Mouse (Mus musculus): ENCODE data around the gene Cntnap5a.

The Cntnap5a gene

DNA sequence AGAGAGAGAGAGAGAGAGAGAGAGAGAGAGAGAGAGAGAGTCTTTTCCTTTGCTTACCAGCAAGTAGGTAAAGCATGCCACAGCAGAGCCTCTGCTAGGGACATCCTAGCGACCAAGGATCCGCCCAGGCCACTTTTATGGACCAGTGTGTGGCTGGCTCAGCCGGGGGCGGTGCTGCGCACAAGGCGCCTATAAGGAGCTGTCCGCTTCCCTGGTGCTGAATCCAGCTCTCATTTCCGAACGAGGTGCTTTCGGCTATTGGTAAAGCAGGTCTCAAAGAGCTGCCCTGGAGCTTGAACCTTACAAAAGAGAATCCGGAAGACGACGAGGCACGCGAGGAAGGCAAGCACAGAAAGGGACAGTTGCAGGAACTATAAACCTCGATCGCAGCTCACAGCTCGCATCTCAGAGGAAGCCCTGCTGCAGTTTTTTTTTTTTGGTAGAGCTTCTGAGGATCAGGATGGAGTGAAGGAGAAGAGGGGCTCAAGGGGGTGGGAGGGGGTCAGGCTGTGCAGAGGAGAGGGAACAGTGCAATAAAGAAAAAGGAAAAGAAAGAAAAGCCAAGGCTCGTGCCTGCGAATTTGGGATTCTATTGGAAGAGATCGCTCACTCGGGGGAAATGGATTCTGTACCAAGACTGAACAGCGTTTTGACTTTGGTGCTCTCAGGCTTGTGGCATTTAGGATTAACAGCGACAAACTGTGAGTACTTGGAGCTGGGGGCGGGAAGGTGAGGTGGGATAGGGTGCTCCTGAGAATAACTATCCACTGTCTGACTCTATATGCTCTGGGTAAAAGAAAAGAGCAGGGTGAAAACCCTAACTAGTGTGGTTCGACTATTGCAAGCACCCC, at the start of gene Cntnap5a:
Gene Cntnap5a, plus strand, starts transcription at position 239 of the 851 bp plus-strand sequence.
- DNase-seq (ENCODE audit: extremely low read depth, low read depth) = no peak

DNA sequence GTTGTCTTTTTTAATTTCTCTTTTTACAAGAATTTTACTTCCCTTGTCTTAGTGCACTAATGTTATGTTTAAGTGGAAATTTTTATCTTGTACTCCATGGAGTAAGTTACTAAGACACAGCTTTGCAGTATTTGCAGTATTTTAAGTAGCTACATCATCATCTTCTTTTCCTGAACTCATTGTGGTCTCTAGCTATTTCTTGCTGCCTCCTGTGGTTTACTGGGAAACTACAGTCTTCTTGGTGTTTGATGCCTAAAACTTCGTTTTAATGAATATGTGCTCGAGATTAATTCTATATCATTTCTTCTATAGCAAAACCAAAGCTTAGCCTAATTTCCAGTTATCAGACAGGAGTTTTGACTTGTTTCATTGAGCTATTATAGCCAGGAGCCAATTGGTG, 37.6 kb upstream of the Cntnap5a start:
- no peak for DNase-seq (ENCODE audit: extremely low read depth, low read depth)

DNA sequence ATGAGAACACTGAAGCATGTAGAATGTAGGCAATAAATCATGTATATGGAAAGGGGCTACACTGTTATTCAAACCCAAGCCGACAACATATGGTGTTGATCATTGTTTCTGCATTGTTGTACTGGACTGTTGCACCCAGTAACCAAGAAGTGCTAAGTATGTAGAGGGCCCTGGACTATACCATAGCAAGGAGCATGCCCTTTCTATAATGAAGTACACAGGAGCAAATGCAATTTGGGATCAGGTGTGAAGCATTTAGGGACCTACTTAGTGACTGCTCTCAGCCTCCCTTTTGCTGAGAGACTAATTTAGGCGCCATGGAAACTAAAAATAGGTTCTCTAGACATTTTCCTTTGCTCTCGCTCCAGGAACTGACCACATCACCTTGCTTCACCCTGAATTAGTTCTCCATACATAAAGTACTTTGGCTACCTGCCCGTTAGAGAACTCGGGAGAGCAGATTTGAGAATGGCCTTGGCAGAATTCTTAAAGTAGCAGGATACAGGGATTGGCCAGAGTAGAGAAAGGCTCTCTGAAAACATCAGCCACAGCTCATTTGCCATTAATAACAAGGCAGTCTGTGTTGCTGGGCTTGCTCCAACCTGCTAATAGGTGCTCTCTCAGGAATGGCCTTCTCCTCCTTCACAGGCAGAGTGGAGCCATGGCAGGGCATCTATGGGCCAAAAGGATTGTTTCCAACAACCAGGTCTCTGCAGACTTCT, 26.1 kb upstream of the Cntnap5a start:
- no peak for DNase-seq (ENCODE audit: extremely low read depth, low read depth)

DNA sequence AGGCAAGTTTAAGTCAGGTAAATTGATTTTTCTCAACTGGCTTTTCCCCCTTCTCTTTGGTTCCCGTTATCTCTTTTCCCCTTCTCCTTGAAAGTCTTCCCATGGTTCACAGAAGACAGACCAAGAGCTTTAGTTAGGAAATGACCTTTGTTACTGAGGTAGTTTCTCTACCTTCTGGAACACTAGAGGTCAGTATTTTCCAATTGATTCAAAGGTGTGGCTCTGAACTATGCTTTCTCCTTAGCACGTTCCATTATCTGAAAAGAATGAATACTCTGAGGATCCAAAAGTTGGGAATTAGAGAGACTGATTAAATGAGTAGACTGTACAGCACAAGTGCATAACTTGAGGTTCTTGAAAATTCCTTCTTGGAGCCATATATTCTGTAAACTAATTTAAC, 1.9 kb downstream of the Cntnap5a start:
- no peak for DNase-seq (ENCODE audit: extremely low read depth, low read depth)

DNA sequence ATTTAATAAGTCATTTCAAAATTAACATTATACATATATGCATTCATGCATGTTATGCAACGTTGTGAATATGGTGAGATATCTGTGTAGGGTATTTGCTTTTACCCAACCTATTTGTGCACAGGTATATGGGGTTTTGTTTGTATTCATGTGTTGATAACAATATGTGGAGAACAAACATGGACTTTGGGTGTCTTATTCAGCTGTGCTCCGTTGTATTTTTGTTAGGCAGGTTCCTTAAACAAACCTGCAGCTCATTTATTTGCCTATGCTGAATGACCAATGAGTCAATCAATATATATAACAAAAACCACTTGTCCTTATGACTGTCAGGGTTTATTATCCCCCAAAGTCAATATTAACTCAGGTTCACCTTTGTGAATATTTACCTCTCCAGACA, 15.2 kb downstream of the Cntnap5a start:
- DNase-seq (ENCODE audit: extremely low read depth, low read depth) = no peak

DNA sequence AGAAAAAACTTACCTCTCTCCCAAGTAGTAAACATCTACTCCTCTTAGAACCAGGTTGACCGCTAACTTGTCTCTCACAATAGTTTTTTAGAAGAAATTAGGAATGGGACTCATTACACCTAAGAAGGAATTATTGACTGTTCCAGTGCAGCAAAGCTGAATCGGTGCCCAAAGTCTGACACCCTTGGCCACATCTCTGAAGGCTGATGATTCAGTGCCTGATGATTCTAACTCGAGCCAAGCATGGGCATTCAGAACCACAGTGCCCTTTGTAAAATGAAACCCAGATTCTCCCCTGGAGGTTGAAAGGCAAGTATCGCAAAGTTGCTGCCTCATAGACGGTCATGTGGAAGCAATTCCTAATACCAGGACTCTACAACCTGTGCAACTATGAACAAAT, 58.0 kb downstream of the Cntnap5a start:
- DNase-seq (ENCODE audit: extremely low read depth, low read depth) = no peak

DNA sequence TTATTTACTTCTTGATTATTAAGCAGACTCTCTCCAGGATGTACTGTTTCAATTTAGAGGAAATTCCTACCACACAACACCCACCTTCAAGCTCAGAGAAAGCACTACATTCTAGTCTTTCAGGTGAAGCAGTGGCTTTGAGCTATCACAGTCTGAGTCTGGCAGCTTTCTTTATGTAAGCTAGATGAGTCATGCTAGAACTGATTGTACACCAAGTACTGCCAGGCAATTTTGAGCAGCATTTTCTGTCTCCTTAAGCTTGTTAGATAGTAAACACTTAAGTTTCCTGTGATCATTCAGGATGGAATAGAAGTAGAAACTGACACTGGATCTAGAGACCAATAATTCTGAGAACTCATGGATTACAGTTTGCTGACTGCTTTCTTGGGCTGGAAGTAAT, 61.0 kb downstream of the Cntnap5a start:
- DNase-seq (ENCODE audit: extremely low read depth, low read depth) = no peak

DNA sequence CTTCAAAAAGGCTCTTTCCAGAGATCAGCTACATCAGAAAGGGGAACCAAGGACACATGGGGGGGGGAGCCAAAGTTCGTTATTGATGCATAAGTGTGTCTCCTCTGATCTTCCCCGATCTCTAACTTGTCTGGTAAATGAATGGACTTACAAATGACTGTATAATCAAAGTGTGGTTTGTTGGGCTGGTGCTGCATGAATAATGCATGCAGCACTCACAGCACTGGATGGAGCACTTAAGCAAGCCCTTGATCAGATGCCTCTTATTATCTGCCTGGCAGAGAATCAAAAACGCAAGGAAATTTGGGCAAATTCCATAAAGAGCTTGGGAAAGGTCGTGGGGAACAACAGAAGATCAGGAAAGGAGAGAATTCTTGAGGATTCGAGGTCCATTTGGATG, 100.2 kb downstream of the Cntnap5a start:
- no peak for DNase-seq (ENCODE audit: extremely low read depth, low read depth)

DNA sequence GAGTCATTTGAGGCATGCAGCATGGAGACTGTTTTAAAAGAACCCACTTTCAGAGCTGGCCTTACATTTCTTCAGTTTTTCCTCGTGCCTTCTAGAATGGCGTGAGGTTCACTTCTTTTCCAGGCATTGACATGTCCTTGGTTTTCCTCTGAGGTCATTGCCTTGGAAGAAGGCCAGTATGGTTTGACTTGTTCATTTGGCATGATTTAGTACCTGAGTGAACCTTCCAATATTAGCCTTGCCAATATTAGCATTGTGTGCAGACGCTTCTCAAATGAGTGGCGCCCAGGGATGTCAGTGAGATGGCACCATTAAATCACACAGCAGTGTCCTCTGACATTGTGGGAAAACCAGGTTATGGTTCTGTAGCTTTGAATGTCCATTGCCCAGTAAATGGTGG, 158.0 kb downstream of the Cntnap5a start:
- DNase-seq (ENCODE audit: extremely low read depth, low read depth) = no peak

DNA sequence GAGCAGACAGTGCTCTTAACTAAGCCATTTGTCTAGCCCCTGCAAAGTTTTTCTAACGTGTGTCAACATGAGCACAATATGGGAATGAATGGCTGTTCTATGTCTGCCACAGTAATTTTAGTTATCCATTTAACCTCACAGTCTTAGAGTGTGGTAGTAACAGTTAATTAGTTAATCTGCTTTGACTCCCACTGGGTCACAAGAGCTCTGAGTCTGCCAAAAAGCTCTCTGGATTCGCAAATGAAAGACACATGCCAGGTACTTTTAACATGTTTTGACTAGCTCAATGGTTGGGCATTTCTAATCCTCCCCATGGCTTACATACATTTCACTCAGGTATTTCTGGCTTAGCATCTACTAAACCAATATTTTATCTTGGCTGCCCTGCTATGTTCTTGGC, 163.0 kb downstream of the Cntnap5a start:
- no peak for DNase-seq (ENCODE audit: extremely low read depth, low read depth)

DNA sequence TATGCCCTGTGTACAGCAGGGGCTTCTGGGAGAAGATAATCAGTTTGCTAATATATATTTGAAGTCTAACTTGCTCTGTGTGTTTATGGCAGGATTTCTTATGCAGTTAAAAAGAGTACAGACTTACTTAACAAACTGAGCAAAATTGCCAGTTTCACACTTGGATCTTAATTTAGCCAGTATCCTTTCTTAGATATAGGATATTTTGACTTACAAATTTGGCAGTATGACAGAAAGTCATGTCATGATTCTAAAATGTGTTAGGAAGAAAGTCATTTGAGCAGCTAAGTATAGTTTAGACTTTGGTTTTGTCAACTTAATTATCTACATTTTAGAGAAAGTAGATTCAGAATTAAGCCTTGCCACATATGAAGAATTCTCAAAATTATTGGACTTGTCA, 167.7 kb downstream of the Cntnap5a start:
- DNase-seq (ENCODE audit: extremely low read depth, low read depth) = no peak

DNA sequence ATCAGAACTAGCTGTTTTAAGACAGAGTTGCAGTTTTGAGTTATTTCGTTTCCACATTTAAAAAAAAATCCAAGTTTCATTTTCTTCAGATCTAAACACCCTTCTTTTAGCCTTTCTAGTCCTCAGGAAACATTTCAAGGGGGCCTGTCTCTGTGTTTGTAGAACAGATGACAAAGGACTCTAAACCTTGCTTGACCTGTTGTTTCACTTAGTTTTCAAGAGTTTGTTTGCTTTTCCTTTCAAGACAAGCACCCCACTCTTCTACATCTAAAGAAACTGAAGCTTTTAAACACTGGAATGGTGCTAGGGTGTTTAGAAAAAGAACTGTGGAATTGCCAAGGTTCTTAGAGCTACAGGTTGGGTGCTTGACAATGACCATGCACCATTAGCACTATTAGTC, 233.8 kb downstream of the Cntnap5a start:
- DNase-seq (ENCODE audit: extremely low read depth, low read depth) = no peak

DNA sequence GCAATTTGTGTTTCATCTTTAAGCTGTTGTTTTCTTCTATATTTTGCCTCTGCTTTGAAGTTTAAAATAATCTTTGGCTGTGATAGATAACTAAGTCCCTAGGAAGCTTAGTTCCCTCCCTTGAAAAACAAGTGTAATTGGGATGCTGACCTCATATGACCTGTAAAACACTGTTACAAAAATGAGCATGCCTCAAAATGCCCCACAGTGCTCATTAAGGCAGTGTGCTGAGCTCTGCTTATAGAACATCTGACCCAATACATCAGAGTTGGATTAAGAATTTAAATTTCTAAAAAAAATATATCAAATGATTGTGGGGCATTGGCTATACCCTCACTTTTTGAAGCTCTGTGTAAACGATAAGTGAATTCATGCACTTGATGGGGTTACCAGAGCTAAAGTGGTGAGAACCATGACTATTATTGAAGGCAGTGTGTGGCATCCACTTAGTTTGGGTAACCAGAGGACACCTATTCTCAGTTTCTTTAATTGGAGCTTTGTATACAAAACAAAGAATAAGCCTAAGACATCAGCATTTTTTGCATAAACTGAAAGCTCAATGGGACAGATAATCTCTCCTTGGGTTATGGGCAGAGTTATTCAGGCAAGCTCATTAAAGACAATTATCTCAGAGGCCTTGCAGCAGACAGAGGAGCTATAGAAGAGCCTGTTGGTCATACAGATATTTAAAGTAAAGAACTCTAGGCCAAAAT, 241.6 kb downstream of the Cntnap5a start:
- no peak for DNase-seq (ENCODE audit: extremely low read depth, low read depth)

DNA sequence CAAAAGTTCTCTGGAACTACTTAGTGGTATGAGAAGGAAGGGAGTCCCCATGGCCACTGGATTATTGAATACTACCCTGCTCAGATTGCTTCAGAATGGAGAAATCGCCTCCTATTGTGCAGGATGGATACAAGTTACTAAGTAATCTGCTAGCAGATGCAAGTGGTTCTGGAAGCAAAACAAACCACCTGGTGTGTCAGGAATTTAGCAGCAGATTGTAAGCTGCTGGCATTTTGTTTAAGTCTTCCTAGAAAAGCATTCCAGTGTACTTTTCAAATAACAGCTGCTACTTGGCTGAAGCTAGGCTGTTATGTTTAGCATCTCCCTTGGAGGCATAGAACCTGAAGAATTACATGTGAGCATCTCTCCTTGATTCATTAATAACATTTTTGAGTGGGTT, 247.5 kb downstream of the Cntnap5a start:
- DNase-seq (ENCODE audit: extremely low read depth, low read depth) = no peak

DNA sequence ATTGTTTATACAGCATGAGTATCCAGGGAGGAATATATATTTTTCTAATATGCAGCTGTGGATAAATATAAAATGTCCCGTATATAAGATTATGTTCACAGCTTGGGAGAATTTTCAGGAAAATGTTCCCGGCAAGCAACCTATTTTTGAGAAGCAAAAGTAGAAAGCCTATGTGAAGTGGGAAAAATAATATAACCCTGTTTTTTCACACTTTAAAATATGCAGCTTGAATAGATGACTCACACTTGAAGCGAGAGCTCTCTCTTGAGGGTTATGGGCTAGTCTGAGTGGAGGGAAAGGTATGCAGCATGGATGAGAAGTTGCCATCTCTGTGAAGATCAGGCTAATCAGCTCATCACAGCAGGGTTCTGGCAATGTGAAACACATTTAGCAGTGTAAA, 261.3 kb downstream of the Cntnap5a start:
- DNase-seq (ENCODE audit: extremely low read depth, low read depth) = no peak

DNA sequence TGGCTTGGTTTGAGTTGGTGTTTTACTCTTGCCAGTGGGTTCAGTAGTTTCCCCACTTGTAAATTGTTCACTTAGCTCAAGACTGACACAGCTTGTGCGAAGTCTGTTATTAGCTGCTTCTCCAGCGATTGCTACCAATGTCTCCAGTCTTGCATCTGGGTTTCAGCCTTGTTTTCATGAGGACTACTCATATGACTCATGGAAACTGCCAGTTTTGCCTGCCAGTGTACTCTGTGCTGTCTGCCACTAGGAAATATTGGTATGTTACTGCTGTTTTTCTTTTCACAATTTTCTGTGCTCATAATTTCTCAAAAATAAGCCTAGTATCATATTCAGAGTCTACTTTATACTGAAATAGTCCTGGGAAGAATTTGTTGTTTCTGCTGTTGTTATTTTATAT, 272.0 kb downstream of the Cntnap5a start:
- no peak for DNase-seq (ENCODE audit: extremely low read depth, low read depth)

DNA sequence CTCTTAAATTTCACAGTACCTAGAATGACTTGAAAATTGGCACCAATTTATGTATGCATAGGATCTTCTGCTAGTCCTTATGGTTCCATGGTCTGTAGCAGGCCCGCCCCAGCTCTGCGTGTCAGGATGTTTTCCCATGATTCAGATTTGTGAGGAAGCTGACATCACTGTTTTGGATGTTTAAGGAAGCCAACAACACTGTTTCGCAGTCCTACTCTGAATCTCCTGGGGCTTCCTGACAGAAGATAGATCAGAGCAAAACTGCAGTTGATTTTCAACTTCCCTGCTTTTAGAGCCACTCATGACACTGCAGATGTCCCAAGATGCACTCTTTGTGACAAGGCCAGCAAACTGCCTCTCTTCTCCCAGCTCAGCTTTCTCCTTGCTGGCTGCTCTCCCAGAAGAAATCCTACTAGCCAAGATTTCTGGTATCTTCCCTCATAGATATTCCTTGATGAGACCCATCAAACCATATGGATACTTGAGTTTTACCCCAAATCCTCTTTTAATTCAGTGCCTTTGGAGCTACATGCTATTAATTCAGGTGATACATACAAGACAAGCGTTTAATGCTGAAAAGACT, 280.5 kb downstream of the Cntnap5a start:
- no peak for DNase-seq (ENCODE audit: extremely low read depth, low read depth)

DNA sequence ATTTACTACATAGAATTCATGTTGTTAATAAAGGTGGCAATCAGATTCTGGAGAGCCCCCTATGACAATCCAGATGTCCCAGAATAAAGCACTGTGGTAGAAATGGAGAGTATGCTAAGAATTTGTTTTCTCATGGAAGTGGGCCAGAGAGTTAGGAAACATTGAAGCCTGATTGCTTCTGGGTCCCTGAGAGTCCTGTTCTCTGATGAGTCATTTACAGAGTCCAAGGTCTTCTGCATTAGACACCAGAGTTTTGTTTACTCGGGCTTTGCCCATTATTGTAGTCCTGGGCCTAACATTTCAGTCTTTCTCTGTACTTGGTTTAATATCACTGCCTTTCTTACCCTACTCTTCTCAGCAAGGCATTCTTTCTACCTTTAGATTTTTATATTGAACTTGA, 305.6 kb downstream of the Cntnap5a start:
- DNase-seq (ENCODE audit: extremely low read depth, low read depth) = no peak

DNA sequence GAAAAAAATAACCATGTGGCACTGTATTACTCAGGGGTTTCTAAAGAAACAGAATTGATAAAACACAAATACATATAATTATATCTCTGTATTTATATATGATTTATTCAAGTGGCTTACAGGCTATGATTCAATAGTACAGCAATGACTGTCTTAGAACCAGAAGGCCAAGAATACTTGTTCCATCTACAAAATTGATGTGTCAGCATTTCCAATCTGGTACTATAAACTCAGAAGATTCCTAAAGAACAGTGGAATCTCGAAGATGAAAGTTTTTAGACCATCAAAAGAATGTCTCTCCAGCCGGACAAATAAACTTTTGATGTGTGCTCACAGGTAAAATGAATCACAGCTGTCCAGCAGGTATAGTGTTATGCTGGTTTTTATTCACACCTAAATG, 331.2 kb downstream of the Cntnap5a start:
- no peak for DNase-seq (ENCODE audit: extremely low read depth, low read depth)

DNA sequence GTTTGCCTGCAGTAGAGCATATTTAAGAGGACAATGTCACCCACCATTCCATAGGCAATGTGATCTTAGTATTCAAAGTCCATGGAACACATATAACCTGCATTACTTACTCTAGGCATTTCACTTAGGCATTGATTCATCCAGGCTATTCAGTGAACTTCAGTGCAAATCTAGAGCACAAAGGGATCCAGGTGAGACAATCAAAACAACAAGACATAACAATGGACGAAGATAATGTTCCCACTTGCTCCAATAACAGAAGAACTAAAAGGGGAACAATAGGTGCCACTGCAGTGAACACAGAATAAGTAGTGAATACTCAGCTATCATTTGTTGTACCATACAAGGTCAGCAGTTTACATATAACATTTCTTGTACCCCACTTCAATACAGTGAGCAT, 345.1 kb downstream of the Cntnap5a start:
- no peak for DNase-seq (ENCODE audit: extremely low read depth, low read depth)

DNA sequence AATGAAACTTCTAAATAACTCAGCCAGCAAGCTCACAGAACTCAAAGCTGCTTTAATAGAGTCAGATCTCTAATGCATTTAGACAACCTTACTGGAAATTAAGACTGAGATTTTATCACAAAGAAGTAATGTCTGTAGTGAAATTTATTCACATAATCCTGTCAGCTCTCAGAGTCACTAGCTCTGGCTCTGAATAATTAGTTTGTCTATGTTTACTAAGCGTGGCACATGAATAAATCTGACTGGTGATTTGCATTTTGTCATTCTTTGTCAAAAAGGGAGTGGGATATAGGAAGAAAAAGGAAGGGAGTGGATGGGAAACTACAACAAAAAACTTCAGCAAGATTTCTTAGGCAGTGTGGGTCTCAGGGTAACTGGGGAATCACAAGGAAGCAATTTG, 351.3 kb downstream of the Cntnap5a start:
- no peak for DNase-seq (ENCODE audit: extremely low read depth, low read depth)

DNA sequence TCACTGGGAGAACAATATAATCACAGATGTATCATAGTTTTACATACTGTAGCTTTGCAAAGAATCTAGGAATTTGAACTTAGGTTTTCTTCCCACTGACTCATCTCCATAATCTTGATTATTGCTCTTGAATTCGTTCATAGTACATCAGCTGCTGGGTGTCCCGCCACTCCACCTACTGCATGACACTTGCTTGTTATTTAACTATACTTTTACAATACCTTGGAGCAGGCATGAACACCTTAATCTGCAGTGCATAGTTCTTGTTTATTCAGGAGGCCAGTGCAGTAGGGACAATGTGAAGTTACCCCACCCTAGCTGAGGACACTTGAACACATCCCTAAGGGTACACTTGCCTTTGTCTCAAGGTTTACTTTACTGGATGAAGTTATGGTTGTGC, 352.3 kb downstream of the Cntnap5a start:
- DNase-seq (ENCODE audit: extremely low read depth, low read depth) = no peak
